Mouse (Mus musculus): ENCODE results near the gene Cox14.
"Not testable (repeated sequence)": the region's sequence is repeated elsewhere in the genome, so short reads cannot be mapped to it uniquely, and the experiment has no call there.

The Cox14 gene

GRCm38 (mm10) chr15:99725341-99726155 lies at the start of gene Cox14:
Cox14 (plus strand) TSS chr15:99725618.
- DNase-seq (ENCODE audit: low spot score in 2 of 2): peak; percentile 98

GRCm38 (mm10) chr15:99677089-99677488 lies 48.3 kb upstream of the Cox14 start:
- no peak for DNase-seq (ENCODE audit: low spot score in 2 of 2)

GRCm38 (mm10) chr15:99678063-99678800 lies 47.2 kb upstream of the Cox14 start:
- no peak for DNase-seq (ENCODE audit: low spot score in 2 of 2)

DNA sequence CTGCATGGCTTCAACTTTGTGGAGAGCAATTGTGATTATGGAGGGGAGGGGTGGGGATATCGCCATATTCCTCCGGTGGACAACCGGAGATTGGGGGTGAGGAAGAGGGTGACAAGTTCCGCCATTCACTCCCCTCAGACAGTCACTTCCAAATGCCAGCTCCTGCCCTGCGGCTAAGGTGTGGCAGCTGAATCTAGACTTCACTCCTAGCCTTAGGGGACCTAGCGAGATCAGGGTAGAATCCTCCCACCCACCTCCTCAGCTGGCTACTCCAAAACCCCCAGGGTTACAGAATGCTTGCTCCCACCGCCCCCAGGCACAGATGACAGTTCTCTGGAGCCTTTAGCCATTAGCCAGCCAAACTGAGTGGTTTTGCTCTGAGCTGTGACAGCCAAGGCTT lies 46.4 kb upstream of the Cox14 start:
- no peak for DNase-seq (ENCODE audit: low spot score in 2 of 2)

DNA sequence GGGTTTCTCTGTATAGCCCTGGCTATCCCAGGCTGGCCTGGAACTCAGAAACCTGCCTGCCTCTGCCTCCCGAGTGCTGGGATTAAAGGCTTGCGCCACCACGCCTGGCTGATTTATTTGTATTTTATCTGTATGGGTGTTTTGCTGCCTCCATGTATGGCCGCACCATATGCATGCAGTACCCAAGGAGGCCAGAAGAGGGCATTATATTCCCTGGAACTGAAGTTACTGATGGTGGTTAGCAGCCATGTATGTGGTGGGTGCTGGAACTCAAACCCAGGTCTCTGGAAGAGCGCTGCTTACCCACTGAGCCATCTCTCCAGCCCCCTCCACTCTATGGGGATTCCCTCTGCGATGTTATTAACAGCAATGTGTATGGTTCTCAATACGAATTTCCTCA lies 42.5 kb upstream of the Cox14 start:
- no peak for DNase-seq (ENCODE audit: low spot score in 2 of 2)

- no peak for DNase-seq (ENCODE audit: low spot score in 2 of 2)
Observed at GRCm38 (mm10) chr15:99684156-99684555, 41.3 kb upstream of the Cox14 start.

GRCm38 (mm10) chr15:99688712-99689111 lies 36.7 kb upstream of the Cox14 start:
- DNase-seq (ENCODE audit: low spot score in 2 of 2): peak in 1 of 2 experiments; percentile 76

- no peak for DNase-seq (ENCODE audit: low spot score in 2 of 2)
Observed at GRCm38 (mm10) chr15:99690924-99691323, 34.5 kb upstream of the Cox14 start.

GRCm38 (mm10) chr15:99691976-99692375 lies 33.4 kb upstream of the Cox14 start:
- DNase-seq (ENCODE audit: low spot score in 2 of 2): no peak

- DNase-seq (ENCODE audit: low spot score in 2 of 2): no peak
Observed at GRCm38 (mm10) chr15:99697309-99697708, 28.1 kb upstream of the Cox14 start.

DNA sequence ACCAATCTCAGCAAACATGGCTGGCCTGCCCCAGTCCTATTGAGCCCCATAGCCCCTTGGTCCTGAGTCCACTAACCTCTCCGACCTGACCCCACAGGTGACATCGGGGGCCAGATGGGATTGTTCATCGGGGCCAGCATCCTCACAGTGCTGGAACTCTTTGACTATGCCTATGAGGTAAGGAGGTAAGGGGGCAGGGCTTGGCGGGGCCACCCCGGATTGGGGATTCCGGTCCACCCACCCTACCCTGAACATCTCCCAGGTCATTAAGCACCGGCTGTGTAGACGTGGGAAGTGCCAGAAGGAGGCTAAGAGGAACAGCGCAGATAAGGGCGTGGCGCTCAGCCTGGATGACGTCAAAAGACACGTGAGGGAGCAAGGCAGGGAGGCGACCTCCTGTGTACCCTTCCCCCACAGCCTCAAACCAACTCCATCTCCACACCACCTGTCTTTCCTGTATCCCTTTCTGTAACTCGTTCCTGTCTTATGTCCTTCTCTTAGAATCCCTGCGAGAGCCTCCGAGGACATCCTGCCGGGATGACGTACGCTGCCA lies 26.8 kb upstream of the Cox14 start:
- no peak for DNase-seq (ENCODE audit: low spot score in 2 of 2)

- no peak for DNase-seq (ENCODE audit: low spot score in 2 of 2)
Observed at GRCm38 (mm10) chr15:99699715-99700114, 25.7 kb upstream of the Cox14 start.

GRCm38 (mm10) chr15:99700219-99701106 lies 25.0 kb upstream of the Cox14 start:
- DNase-seq (ENCODE audit: low spot score in 2 of 2): no peak

DNA sequence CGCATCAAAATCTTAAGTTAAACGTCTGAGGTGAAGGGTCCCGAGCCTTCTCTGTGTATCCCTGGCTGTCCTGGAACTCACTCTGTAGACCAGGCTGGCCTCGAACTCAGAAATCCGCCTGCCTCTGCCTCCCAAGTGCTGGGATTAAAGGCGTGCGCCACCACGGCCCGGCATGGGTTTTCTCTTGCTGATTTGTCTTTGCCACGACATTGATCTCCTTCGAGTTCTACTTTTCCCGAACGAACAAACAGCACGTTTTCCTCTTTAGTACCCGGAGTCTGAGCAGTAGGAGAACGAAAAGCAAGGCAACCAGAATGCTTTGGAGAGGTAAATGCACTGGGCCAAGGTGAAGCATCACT lies 23.8 kb upstream of the Cox14 start:
- DNase-seq (ENCODE audit: low spot score in 2 of 2): not testable (repeated sequence)

- DNase-seq (ENCODE audit: low spot score in 2 of 2): peak; percentile 89 to 96
Observed at GRCm38 (mm10) chr15:99701999-99702900, 23.2 kb upstream of the Cox14 start, which contains the start of gene Smarcd1. Smarcd1 (plus strand) TSS chr15:99702129.

GRCm38 (mm10) chr15:99703104-99703503 lies 22.3 kb upstream of the Cox14 start:
- no peak for DNase-seq (ENCODE audit: low spot score in 2 of 2)

- DNase-seq (ENCODE audit: low spot score in 2 of 2): no peak
Observed at GRCm38 (mm10) chr15:99703676-99704040, 21.8 kb upstream of the Cox14 start.

DNA sequence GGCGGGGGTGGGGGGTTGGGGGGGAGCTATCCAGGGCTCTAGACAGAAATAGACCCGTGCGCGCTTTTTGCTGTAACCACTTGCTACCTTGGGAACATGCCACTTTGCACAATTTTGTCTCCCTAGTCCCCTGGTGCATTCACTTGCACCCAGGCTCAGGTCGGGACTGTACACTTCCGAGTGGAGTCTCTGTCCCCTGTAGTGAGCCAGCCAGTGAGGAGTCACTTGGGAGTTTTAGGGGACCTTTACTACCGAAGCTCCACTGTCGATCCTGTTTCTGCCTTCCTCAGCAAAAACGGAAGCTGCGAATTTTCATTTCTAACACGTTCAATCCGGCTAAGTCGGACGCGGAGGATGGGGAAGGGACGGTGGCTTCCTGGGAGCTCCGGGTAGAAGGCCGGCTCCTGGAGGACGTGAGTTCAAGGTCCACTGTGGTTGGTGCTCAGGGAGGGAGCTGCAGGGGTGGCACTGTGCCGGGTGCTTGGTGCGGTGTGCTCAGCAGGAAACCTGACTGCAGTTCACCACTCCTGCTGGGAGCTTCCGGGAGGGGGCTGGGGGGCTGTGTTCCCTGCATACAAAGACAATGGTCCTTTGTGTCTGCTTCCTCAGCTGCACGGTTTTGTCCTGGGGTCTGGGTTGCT lies 21.3 kb upstream of the Cox14 start:
- peak in 1 of 2 experiments; percentile 58 for DNase-seq (ENCODE audit: low spot score in 2 of 2)

GRCm38 (mm10) chr15:99704881-99705280 lies 20.5 kb upstream of the Cox14 start:
- DNase-seq (ENCODE audit: low spot score in 2 of 2): peak in 1 of 2 experiments; percentile 57

DNA sequence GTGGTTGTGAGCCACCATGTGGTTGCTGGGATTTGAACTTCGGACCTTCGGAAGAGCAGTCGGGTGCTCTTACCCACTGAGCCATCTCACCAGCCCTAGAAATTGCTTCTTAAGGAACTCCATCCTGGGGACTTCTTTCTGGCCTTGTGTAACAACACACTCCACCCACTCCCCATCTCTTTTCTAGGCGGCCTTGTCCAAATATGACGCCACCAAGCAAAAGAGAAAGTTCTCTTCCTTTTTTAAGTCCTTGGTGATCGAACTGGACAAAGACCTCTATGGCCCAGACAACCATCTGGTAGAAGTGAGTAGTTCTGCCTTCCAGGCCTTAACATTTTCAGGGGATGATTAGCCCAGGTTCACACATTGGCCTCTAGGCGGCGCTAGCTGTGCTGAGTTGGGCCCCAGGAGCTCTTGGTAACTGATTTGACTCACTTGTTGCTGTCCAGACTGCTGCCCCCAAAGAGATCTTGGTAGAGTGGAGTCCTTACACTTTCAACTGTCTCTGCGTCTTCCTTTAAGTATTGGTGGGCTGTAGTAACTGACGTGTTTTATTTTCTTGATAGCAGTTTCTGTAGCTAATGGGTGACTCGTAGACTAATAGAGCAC lies 19.9 kb upstream of the Cox14 start, which contains the start of gene Gm17349:
Gm17349 (minus strand) TSS at position 51 of the 609 bp plus-strand sequence.
- peak in 1 of 2 experiments; percentile 70 for DNase-seq (ENCODE audit: low spot score in 2 of 2)

Data from left cerebral cortex, adult 9 months (tissue).